Mouse (Mus musculus) induced T-regulatory cell, adult 2 months (primary cell): ENCODE measurements around the gene F8a.
A peak's percentile ranks its signal among the peaks of the same experiment; 100 is the strongest.
"Not testable (repeated sequence)": the region's sequence is repeated elsewhere in the genome, so short reads cannot be mapped to it uniquely, and the experiment has no call there.

Source experiments
- DNase-seq: peaks from one replicate; pipeline ENCODE4 v3.0.0-alpha.2; 2012; ENCODE audit warnings: low read depth

Gene F8a

GRCm38 (mm10) chrX:73227914-73228605 lies at the start of gene F8a:
F8a (plus strand) TSS chrX:73228291.
- peak; percentile 87 for DNase-seq

- peak; percentile 24 for DNase-seq
Measured at GRCm38 (mm10) chrX:73191934-73192333, 36.2 kb upstream of the F8a start, which contains the start of gene Xlr3b. Xlr3b (plus strand) TSS chrX:73192207.

- DNase-seq: peak; percentile 47
Measured at GRCm38 (mm10) chrX:73213819-73214564, 14.1 kb upstream of the F8a start, which contains the start of gene Xlr4b. Xlr4b (plus strand) TSS chrX:73214333.

DNA sequence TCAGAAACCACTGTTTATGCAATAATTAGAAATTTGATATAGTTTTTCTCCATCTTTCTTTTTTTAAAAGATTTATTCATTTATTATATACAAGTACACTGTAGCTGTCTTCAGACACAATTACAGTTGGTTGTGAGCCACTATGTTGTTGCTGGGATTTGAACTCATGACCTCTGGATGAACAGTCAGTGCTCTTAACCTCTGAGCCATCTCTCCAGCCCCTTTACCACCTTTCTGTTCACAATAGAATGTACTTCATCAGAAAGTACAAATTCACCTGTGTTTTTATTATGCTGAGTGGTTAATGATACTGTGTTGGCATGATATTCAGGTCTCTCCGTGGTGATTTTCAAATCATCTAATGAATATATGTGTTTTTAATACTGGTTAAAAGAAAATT lies 2.7 kb upstream of the F8a start:
- DNase-seq: no peak

- DNase-seq: peak; percentile 69
Measured at GRCm38 (mm10) chrX:73228606-73229214, 619 bp downstream of the F8a start.

- DNase-seq: no peak
Measured at GRCm38 (mm10) chrX:73229288-73229687, 1.2 kb downstream of the F8a start.

DNA sequence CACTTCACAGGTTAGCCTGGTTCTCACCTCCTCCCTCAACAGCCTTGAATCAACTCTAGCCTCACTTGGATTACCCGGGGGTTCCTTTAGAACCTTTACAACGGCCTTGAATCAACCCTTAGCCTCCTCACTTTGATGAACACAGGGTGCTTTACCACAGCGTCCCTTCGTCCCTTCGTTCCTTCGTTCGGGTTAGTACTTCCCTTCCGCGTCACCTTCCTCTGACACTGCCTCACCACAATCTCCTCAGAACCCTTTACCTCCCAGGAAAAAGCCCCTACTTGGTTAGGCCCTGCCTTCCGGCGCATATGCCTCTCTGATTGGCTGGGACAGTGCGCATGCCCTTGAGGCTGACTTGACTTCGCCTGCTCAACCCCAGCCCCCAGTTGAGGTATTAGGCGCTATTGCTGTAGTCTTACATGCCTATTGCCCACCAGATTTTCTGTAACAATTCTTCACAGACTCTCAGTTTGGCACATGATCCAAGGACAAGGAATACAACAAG lies 14.8 kb downstream of the F8a start, which contains the start of gene Xlr4c:
Gene Xlr4c, minus strand, starts transcription at position 310 of the 505 bp plus-strand sequence.
- not testable (repeated sequence) for DNase-seq

GRCm38 (mm10) chrX:73262428-73262827 lies 34.3 kb downstream of the F8a start:
- DNase-seq: not testable (repeated sequence)

DNA sequence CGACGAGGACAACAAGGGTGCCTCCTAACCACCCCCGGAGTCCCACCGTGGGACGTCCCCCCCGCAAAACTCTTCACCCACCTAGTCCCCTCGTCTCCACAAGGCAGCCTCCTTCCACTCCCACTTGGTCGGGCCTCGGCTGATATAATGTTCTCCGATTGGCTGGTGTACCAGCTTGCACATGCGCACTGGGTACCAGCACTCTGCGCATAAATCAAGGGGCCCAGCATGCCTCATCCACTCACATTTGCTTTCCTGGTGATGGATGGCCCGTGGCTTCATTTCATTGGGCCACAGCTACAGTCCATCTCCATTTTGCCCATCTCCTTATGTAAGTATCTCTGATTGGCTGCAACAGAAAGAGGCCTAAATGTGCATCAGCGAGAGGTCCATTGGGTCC lies 37.2 kb downstream of the F8a start, which contains the start of gene Xlr3c:
Gene Xlr3c, minus strand, starts transcription at position 121 of the 400 bp plus-strand sequence.
- DNase-seq: not testable (repeated sequence)
